Mouse (Mus musculus) B cell, adult 2 months (primary cell): ENCODE results near the gene Gm17689.

Source experiments
- DNase-seq, 2 experiments: peaks; one replicate each; pipeline ENCODE4 v3.0.0; 2022

Gm17689 gene

DNA sequence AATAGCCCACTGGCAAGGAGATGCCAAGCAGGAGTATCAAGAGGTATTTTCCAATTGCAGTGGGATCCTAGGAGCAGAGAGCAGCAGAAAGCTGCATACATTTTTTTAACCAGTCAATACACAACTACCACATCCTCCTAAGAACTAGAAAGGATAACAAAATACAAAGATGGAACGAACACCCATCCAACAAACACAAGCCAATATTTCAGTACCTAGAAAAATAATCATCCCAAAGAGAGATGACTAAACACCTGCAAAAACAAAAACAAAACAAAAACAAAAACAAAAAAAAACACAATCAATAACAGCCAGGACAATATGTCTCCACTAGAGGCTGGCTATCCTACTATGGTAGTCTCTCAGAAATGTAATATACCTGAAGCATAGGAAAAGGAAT is at the start of gene Gm17689:
Gene Gm17689, minus strand, starts transcription at position 101 of the 400 bp plus-strand sequence.
- no peak for DNase-seq

DNA sequence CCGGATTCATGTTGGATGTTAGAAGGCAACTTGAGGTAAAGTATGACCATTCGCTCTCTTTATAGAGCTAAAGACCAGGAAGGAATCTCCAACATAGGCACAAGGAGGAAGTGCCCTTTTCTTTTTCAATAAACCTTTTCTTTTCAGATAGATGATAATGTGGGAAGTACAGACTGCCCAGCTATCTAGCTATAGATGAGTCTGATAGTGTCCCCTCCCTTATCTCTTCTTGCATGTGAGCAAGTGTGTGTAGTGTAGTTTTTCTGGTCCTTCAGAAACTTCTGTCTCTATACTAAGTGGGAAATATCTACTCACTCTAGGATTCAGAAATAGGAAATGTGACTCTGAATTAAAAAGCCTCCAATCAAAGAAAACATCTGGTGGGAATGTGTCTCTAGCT is 40.6 kb downstream of the Gm17689 start, which contains the start of gene Gm5615:
Gene Gm5615, minus strand, starts transcription at position 101 of the 400 bp plus-strand sequence.
- no peak for DNase-seq
